Mouse (Mus musculus): ENCODE measurements around the gene Aif1l.
"Not testable (repeated sequence)": the region's sequence is repeated elsewhere in the genome, so short reads cannot be mapped to it uniquely, and the experiment has no call there.

The Aif1l gene

DNA sequence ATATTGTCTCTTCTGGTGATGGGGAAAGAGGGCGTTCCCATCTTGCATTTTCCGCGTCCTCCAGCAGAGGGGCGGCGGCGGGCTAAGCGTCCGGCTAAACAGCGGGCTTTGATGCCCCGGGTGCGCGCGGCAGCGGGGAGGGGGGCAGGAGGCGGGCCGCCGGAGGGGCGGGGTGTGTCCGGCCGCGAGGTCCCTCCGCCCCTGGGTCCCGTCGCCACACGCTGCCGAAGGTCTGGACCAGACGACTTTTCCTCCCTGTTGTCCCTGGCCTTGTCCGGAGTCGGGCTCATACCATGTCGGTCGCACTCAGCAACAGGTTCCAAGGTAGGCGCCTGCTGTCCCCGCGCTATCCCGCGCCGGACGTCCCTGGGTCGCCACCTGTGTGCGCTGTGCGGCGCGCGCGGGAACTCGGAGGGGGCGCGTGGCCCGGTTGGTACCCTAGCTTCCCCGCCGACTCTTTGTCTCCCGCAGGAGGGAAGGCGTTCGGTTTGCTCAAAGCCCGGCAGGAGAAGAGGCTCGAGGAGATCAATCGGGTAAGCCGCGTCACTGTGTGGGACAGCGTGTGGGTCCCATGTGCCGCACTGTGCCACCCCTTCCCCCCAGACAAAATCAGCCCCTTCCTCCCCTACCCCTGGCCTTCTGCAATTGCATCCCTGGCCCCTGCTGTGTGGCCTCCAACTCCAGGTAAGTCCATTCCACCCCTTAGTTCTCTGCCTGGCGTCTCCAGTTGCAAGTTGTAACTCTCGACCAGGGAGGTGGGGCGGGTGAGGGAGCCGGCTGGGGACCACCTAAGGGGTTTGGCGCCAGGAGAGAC lies at the start of gene Aif1l:
Gene Aif1l (plus strand): TSS at position 82 of the 814 bp plus-strand sequence.
- DNase-seq (ENCODE audit: low spot score in 2 of 2): peak in 1 of 2 experiments; percentile 67

- no peak for DNase-seq (ENCODE audit: low spot score in 2 of 2)
Measured at GRCm38 (mm10) chr2:31900932-31901331, 49.0 kb upstream of the Aif1l start.

GRCm38 (mm10) chr2:31901659-31902362 lies 48.1 kb upstream of the Aif1l start:
- no peak for DNase-seq (ENCODE audit: low spot score in 2 of 2)

DNA sequence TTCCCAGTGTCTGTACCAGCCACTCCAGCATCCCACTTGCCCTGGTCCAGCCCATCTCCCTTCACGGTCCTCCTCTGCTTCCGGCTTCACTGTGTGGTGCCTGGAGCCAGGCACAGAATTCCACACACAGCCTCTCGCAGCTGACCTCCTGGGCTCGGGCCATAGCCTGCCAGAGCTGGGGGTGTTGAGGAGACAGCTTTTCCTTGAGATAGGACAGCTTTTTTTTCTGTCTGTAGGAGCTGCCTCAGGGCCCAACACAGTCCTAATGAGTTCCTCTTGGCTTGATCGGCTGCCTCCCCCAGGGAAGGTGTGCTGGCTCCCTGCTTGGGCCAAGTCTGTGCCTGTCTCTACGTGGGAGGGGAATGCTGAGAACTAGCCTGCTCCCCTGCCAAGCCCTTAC lies 45.9 kb upstream of the Aif1l start:
- no peak for DNase-seq (ENCODE audit: low spot score in 2 of 2)

GRCm38 (mm10) chr2:31904622-31905021 lies 45.3 kb upstream of the Aif1l start:
- DNase-seq (ENCODE audit: low spot score in 2 of 2): no peak

GRCm38 (mm10) chr2:31905682-31906081 lies 44.3 kb upstream of the Aif1l start:
- DNase-seq (ENCODE audit: low spot score in 2 of 2): no peak

- DNase-seq (ENCODE audit: low spot score in 2 of 2): no peak
Measured at GRCm38 (mm10) chr2:31906407-31906806, 43.5 kb upstream of the Aif1l start.

DNA sequence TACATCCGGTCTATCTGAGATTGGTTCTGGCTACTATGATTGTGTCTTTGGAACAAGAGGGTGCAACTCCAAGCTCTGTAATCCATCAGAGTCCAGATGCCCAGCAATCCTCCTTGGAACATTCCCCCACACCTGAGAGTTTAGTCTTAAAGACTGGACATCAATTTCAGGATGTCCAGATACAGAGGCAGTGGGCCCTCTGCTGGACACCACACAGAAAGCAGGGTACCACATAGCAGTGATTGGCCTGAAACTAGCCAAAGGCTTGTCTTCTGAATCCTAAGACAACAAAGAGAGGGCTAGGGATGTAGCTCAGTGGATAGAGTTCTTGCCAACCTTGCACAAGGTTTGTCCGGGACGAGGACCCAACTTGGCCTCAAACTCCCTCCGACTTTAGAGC lies 37.4 kb upstream of the Aif1l start:
- peak in 1 of 2 experiments; percentile 35 for DNase-seq (ENCODE audit: low spot score in 2 of 2)

DNA sequence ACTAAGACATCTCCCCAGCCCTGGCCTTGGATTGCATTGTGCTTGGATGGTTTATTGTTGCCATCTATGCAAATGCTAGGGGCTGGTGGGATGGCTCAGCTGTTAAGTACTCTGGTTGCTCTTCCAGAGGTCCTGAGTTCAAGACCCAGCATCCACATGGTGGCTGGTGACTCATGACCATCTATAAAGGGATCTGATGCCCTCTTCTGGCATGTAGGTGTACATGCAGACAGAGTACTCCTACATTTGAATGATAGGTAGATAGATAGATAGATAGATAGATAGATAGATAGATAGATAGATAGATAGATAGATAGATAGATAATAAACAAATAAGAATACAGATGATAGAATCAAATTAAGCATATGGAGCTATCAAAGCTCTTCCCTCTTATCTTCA lies 35.7 kb upstream of the Aif1l start:
- DNase-seq (ENCODE audit: low spot score in 2 of 2): not testable (repeated sequence)

GRCm38 (mm10) chr2:31915112-31915511 lies 34.8 kb upstream of the Aif1l start:
- peak; percentile 81 to 89 for DNase-seq (ENCODE audit: low spot score in 2 of 2)

DNA sequence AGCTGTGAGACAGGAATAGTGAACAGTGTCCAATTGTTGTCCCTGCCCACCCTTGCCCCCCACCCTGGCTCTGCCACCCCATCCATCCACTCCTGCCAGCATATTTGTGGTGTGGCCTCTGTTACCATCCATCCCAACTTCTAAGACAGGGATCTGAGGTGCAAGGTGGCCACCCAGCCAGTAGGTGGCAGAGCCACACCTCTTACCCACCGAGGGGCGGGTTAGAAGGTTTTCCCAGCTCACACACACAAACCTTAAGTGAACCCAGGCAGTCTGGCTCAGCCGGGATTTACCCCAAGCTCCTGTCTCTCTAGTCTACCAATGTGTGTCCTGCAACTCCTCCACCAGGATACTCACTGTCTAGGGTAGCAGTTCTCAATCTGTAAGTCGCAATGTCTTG lies 32.3 kb upstream of the Aif1l start:
- DNase-seq (ENCODE audit: low spot score in 2 of 2): peak in 1 of 2 experiments; percentile 43

- DNase-seq (ENCODE audit: low spot score in 2 of 2): no peak
Measured at GRCm38 (mm10) chr2:31923645-31924044, 26.3 kb upstream of the Aif1l start.

GRCm38 (mm10) chr2:31924811-31925210 lies 25.1 kb upstream of the Aif1l start:
- no peak for DNase-seq (ENCODE audit: low spot score in 2 of 2)

GRCm38 (mm10) chr2:31925936-31926335 lies 24.0 kb upstream of the Aif1l start:
- DNase-seq (ENCODE audit: low spot score in 2 of 2): no peak

DNA sequence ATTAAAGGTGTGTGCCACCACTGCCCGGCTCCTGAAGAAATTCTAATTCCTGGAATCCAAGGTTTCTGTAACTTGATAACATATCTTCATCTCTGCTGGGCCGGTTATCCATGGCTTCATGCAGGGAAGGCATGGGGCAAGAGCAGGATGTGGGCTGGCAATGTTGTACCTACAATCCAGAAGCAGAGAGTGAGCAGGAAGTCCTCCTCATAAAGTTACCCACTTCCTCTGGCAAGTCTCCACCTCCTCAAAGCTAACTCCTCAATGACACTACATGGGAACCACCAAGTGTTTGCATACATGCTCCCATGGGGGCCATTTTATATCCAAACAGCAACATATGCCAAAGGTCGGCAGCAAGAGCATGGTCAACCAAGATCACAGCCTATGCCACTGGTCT lies 20.3 kb upstream of the Aif1l start:
- no peak for DNase-seq (ENCODE audit: low spot score in 2 of 2)

DNA sequence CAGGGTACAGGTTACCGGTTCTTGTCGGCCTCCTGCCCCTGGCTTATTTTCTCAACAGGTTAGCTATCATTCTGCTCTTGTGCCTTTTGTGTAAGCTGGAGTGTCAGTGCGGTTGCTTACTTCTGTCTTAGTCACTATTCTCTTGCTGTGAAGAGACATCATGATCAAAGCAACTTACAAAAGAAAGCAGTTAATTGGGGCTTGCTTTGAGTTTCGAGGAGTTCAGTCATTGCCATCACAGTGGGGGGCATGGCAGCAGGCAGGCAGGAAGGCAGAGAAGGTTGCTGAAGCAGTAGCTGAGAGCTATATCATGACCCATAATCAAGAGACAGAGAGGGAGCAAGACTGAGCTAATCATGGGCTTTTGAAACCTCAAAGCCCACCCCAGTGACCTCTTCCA lies 15.4 kb upstream of the Aif1l start:
- no peak for DNase-seq (ENCODE audit: low spot score in 2 of 2)

DNA sequence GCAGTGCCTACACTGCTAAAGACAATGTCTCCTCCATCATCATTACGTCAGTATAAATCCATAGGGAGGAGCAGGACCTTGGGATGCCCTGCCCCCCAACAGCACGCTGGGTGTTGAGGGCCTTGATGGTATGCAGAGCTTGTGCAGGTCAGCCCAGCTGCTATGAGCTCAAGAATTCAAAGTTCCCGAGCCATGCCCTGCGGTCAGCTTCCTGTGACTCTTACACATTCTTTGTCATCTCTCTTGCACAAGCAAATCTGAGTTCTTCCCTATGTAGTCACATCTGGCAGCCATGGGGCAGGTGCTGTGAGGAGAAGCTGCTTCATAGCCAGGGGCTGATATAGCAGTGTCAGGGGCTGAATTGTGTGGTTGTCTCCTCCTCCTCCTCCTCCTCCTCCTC lies 14.9 kb upstream of the Aif1l start:
- DNase-seq (ENCODE audit: low spot score in 2 of 2): no peak

- no peak for DNase-seq (ENCODE audit: low spot score in 2 of 2)
Measured at GRCm38 (mm10) chr2:31938298-31938697, 11.6 kb upstream of the Aif1l start.

DNA sequence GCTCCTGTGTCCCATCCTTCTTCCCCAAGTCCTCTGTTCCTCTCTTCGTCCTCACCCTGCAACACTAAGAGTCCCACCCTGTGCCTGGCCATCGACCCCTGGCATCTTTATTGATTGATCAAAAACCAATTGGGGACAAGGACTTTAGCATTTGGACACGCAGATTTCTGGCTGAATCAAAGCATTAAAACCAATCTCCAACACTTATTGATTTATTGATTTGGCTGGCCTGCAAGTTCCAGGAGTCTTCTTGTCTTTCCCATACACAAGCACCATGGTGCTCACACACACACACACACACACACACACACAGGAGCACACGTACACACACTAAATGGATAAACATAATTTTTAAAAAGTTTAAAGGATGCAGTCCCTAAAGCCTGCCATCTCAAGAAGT lies 6.9 kb upstream of the Aif1l start:
- no peak for DNase-seq (ENCODE audit: low spot score in 2 of 2)

GRCm38 (mm10) chr2:31945580-31945979 lies 4.4 kb upstream of the Aif1l start:
- no peak for DNase-seq (ENCODE audit: low spot score in 2 of 2)

DNA sequence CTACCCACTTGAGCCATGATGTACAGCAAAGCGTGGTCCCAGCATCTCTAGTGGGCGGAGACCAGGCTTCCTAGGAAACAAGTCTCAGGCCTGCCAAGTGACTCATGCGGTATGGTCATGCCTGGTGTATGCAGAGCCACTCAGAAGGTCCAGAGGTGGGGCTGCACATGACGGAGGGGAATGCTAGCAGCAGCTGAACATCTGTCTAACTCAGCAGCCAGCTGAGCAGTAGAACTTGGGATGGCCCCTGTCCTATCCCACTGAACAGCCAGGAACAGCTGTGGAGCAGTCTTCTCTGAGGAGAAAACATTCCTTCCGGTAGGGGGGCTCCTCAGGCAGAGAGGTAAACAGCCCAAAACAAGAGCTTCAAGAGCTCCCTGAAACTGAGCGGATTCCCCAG lies 1.5 kb upstream of the Aif1l start:
- no peak for DNase-seq (ENCODE audit: low spot score in 2 of 2)

DNA sequence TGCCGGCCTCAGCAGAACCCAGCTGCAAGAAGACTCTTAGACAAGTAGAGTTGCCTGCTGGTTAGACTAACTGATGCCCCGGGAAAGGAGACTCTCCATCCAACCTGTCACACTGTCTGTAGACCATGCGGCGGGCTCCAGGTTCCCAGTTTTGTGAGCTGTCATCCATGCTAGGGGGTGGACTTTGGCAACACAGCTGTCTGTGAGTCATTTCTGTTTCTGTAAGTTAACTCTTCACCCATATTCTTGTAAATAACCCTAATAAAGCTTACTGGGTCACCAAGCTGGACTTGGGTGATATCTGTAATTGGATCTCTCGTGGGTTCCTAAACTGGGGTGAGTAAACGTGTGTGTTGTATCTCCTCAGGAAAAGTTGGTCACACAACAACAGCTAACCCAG lies 1.1 kb upstream of the Aif1l start:
- DNase-seq (ENCODE audit: low spot score in 2 of 2): no peak

DNA sequence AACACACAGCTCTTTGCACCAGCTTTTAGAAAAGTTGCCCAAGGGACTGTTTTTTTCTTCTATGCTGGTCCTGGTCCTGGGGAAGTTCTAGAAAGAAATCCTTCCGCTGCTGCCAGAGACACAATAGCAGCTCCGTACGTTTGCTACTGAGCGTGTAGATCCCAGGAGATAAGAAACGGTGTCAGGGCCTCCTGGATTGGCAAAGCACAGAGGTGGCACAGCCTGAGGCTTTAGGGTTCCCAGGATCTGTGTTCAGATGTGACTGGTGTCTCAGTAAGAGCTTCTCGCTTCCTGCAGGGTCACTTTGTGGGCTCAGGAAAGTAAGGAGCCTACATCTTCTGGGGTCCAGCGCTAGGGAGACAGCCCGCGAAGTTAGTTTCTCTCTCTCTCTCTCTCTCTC lies 1.0 kb downstream of the Aif1l start:
- DNase-seq (ENCODE audit: low spot score in 2 of 2): no peak
